Mouse (Mus musculus): ENCODE measurements around the gene Pigyl.

The Pigyl gene

GRCm38 (mm10) chr9:22156497-22157245 is at the start of gene Pigyl:
Pigyl (plus strand) TSS chr9:22156846.
- POLR2A ChIA-PET = interaction anchor here (0.5 to 2.9 kb wide), 77 partner anchors 9 to 936 kb away, joined by 3 to 82 read pairs (median 4); partner anchors contain the start of genes Gm49318 (in 3 of the 4), Zfp809 (in 3 of the 4), 9530077C05Rik (in 2 of the 4) and Ldlr (in 2 of the 4)
- CTCF ChIA-PET = interaction anchor here (0.5 to 3.5 kb wide), 38 partner anchors 9 to 857 kb away, joined by 3 to 25 read pairs (median 5); partner anchors contain the start of genes Gm49318 (in 2 of the 4), 9530077C05Rik (in 1 of the 4), Anln (in 1 of the 4) and Bbs9 (in 1 of the 4)

- ChIA-PET CTCF (interaction anchor here in 2 of 4 experiments (0.7 to 1.0 kb wide), 4 partner anchors 9 to 12 kb away, joined by 3 to 4 read pairs (median 3); no protein-coding TSS in a partner anchor), POLR2A (interaction anchor here in 1 of 4 experiments (0.6 to 0.9 kb wide), 2 partner anchors 29 to 198 kb away, joined by 3 to 6 read pairs; no protein-coding TSS in a partner anchor)
Measured at GRCm38 (mm10) chr9:22108194-22108593, 48.5 kb upstream of the Pigyl start.

GRCm38 (mm10) chr9:22115635-22116034 is 41.0 kb upstream of the Pigyl start:
- CTCF ChIA-PET = interaction anchor here in 3 of 4 experiments (0.6 to 1.0 kb wide), 4 partner anchors 14 to 292 kb away, joined by 3 to 5 read pairs (median 3); no protein-coding TSS in a partner anchor
- POLR2A ChIA-PET = interaction anchor here in 3 of 4 experiments (0.5 to 2.0 kb wide), 15 partner anchors 9 to 870 kb away, joined by 3 to 7 read pairs (median 4); partner anchors contain the start of genes Gm49318 (in 1 of the 3) and Pigyl (in 1 of the 3)

- POLR2A ChIA-PET = interaction anchor here (0.5 to 2.0 kb wide), 17 partner anchors 8 to 871 kb away, joined by 3 to 7 read pairs (median 4); partner anchors contain the start of genes Pigyl (in 2 of the 4) and Gm49318 (in 1 of the 4)
- CTCF ChIA-PET = interaction anchor here (0.6 to 2.8 kb wide), 7 partner anchors 14 to 292 kb away, joined by 3 to 15 read pairs (median 5); no protein-coding TSS in a partner anchor
Measured at GRCm38 (mm10) chr9:22116086-22116485, 40.6 kb upstream of the Pigyl start.

GRCm38 (mm10) chr9:22116740-22117426 is 39.8 kb upstream of the Pigyl start, which contains the start of gene Elof1:
Elof1 (minus strand) TSS chr9:22117172.
- ChIA-PET CTCF (interaction anchor here in 3 of 4 experiments (0.6 to 2.9 kb wide), 21 partner anchors 9 to 294 kb away, joined by 3 to 29 read pairs (median 5); partner anchors contain the start of genes 9530077C05Rik (in 1 of the 3), Cnn1 (in 1 of the 3), Swsap1 (in 1 of the 3) and Zfp809 (in 1 of the 3)), POLR2A (interaction anchor here in 3 of 4 experiments (0.5 to 2.7 kb wide), 18 partner anchors 8 to 1167 kb away, joined by 3 to 17 read pairs (median 4); partner anchors contain the start of genes Pigyl (in 2 of the 3), Ecsit (in 1 of the 3) and Gm49318 (in 1 of the 3))

DNA sequence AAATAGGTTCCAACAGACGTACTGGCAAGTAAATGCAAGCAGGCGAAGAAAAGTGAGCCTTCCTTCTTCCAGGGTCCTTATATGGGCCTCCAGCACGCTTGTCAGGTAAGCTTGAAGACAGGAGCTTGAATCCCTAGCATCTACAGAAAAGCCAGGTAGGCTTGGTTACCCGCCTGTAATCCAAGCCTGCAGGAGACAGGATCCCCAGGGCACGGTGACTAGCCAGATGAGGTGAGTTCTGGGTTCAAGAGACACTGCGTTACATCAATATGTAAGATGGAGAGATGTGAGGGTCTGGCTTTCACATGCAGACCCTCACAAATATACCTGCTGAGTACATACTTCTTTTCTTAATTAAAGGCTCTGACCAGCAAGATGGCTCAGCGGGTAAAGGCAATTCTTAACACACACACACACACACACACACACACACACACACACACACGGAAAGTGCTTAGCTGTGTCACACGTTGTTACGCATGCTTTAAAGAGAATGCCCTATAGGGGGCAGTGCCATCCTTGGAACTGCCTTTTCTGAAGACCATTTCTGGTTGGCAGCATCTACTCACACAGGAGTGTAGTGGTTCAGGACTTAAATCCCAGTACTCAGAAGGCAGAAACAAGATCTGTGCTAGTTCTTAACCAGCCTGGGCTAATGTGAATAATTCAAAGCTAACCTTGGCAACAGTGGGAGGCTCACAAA is 38.7 kb upstream of the Pigyl start:
- CTCF ChIA-PET = interaction anchor here (0.5 to 2.9 kb wide), 45 partner anchors 9 to 569 kb away, joined by 3 to 29 read pairs (median 4); partner anchors contain the start of genes 9530077C05Rik (in 1 of the 4), Acp5 (in 1 of the 4), Cnn1 (in 1 of the 4) and Ecsit (in 1 of the 4)
- POLR2A ChIA-PET = interaction anchor here in 3 of 4 experiments (0.6 to 2.7 kb wide), 27 partner anchors 8 to 335 kb away, joined by 3 to 17 read pairs (median 4); partner anchors contain the start of genes Acp5 (in 1 of the 3), Anln (in 1 of the 3), Ecsit (in 1 of the 3) and Gm49318 (in 1 of the 3)

- CTCF ChIA-PET = interaction anchor here in 3 of 4 experiments (1.8 to 2.9 kb wide), 5 partner anchors 13 to 24 kb away, joined by 7 to 29 read pairs (median 10); no protein-coding TSS in a partner anchor
Measured at GRCm38 (mm10) chr9:22119543-22119942, 37.1 kb upstream of the Pigyl start.

GRCm38 (mm10) chr9:22121545-22121944 is 35.1 kb upstream of the Pigyl start:
- ChIA-PET CTCF (interaction anchor here in 2 of 4 experiments (0.6 to 1.0 kb wide), 2 partner anchors 22 to 28 kb away, joined by 3 read pairs; no protein-coding TSS in a partner anchor), POLR2A (interaction anchor here in 2 of 4 experiments (0.7 to 3.1 kb wide), 3 partner anchors 10 to 1083 kb away, joined by 3 to 9 read pairs (median 8); no protein-coding TSS in a partner anchor)

More at GRCm38 (mm10) chr9:22119543-22119942, 37.1 kb upstream of the Pigyl start:
- POLR2A ChIA-PET = interaction anchor here in 2 of 4 experiments (0.8 to 2.7 kb wide), 6 partner anchors 31 to 140 kb away, joined by 3 to 17 read pairs (median 4); partner anchors contain the start of genes Ecsit (in 1 of the 2), Gm49318 (in 1 of the 2), Pigyl (in 1 of the 2) and Zfp599 (in 1 of the 2)

DNA sequence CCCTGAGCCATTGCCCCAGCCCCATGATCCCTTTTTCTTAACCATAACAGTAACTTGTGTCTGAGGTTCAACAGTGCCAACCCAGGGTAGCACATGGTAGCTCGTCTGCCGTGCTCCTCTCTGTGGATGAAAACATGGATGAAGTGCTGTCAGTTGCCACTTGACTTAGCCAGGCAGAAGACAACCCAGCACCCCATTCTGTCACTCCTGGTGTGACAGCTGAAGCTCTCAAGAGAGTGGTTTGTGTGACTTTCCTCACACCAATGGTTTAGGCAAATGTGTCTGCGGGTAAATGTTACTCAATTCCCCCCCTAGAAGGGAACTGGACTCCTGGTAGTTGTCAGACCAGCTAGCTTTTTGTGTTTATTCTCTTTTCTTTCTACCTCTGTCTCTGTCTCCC is 34.6 kb upstream of the Pigyl start:
- ChIA-PET CTCF (interaction anchor here in 2 of 4 experiments (0.6 to 1.0 kb wide), 2 partner anchors 21 to 27 kb away, joined by 3 read pairs; no protein-coding TSS in a partner anchor), POLR2A (interaction anchor here in 3 of 4 experiments (1.1 to 3.1 kb wide), 5 partner anchors 9 to 44 kb away, joined by 3 to 9 read pairs (median 4); partner anchors contain the start of gene Pigyl (in 1 of the 3))

DNA sequence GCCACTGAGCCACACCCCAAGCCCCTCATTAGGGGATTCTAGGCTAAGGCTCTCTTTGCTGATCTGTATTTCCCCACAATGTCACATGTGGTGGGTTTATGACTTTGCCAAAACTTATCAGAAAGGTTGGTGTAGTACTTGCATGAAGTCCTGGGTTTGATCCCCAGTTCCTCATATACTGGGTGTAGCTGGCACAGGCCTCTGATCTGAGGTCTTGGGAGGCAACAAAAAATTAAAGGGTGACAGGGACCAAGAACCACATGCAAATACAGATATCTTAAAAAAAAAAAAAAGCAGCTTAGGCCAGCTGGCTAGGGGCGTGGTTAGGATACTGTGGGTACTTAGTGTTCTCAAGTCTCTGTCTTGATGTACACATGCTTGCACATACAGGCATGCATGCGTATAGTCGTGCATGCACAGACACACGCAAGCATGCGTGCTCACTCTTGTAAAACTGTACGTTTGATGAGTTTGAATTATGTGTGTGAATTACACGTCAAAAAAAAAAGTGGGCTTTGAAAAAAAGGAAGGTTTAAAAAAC is 33.5 kb upstream of the Pigyl start:
- POLR2A ChIA-PET = interaction anchor here in 3 of 4 experiments (1.1 to 3.1 kb wide), 5 partner anchors 8 to 43 kb away, joined by 3 to 9 read pairs (median 4); partner anchors contain the start of gene Pigyl (in 1 of the 3)
- CTCF ChIA-PET = interaction anchor here in 2 of 4 experiments (0.6 kb wide), 2 partner anchors 26 to 33 kb away, joined by 3 to 6 read pairs; no protein-coding TSS in a partner anchor

- POLR2A ChIA-PET = interaction anchor here in 1 of 4 experiments (0.7 to 1.0 kb wide), 2 partner anchors 8 to 12 kb away, joined by 3 to 4 read pairs; partner anchors contain the start of gene Acp5
- CTCF ChIA-PET = interaction anchor here in 3 of 4 experiments (0.6 to 1.7 kb wide), 5 partner anchors 17 to 57 kb away, joined by 3 to 6 read pairs (median 5); no protein-coding TSS in a partner anchor
Measured at GRCm38 (mm10) chr9:22124169-22124568, 32.5 kb upstream of the Pigyl start.

GRCm38 (mm10) chr9:22125246-22126027 is 31.2 kb upstream of the Pigyl start:
- ChIA-PET CTCF (interaction anchor here (0.6 to 2.0 kb wide), 11 partner anchors 7 to 299 kb away, joined by 3 to 17 read pairs (median 4); partner anchors contain the start of genes Ecsit (in 1 of the 4) and Elavl3 (in 1 of the 4)), POLR2A (interaction anchor here in 3 of 4 experiments (0.6 to 2.5 kb wide), 7 partner anchors 7 to 358 kb away, joined by 3 to 9 read pairs (median 5); partner anchors contain the start of genes Acp5 (in 2 of the 3), Ccdc159 (in 1 of the 3) and Tmem205 (in 1 of the 3))

- POLR2A ChIA-PET = interaction anchor here (0.5 to 3.6 kb wide), 34 partner anchors 9 to 1616 kb away, joined by 3 to 16 read pairs (median 4); partner anchors contain the start of genes Gm49318 (in 3 of the 4), Zfp653 (in 2 of the 4), 9530077C05Rik (in 1 of the 4) and Anln (in 1 of the 4)
- CTCF ChIA-PET = interaction anchor here in 3 of 4 experiments (0.5 to 2.6 kb wide), 15 partner anchors 12 to 585 kb away, joined by 3 to 13 read pairs (median 4); partner anchors contain the start of gene Pigyl (in 2 of the 3)
Measured at GRCm38 (mm10) chr9:22131226-22131981, 25.2 kb upstream of the Pigyl start.

- ChIA-PET CTCF (interaction anchor here in 3 of 4 experiments (0.7 to 2.6 kb wide), 10 partner anchors 11 to 36 kb away, joined by 3 to 13 read pairs (median 6); partner anchors contain the start of gene Pigyl (in 2 of the 3)), POLR2A (interaction anchor here in 3 of 4 experiments (0.6 to 3.1 kb wide), 23 partner anchors 10 to 257 kb away, joined by 3 to 16 read pairs (median 4); partner anchors contain the start of genes Gm49318 (in 2 of the 3), Zfp653 (in 2 of the 3), Anln (in 1 of the 3) and Ccdc159 (in 1 of the 3))
Measured at GRCm38 (mm10) chr9:22132220-22132619, 24.4 kb upstream of the Pigyl start.
